Mouse (Mus musculus) MEL (cell line): ENCODE data around the gene Letm1.

ENCODE experiments used
- BHLHE40 ChIP-seq: IDR thresholded peaks from 2 replicates; pipeline ENCODE4 v1.6.1; 2012; ENCODE audit warnings: low read depth, mild to moderate bottlenecking, inconsistent platforms, low read length, improper control_type of control experiment, borderline replicate concordance
- CTCF ChIP-seq, 3 experiments: IDR thresholded peaks in 2 of 3; conservative IDR thresholded peaks in 1 of 3; 2 replicates each; pipeline ENCODE4 v1.5.1; 2011 to 2012; ENCODE audit warnings: low read length in 3 of 3, low read depth in 2 of 3, mild to moderate bottlenecking in 2 of 3, improper control_type of control experiment in 1 of 3, inconsistent platforms in 1 of 3, mixed read lengths in 1 of 3, moderate library complexity in 1 of 3; ENCODE audit not compliant: control insufficient read depth in 1 of 3, insufficient read depth in 1 of 3, poor library complexity in 1 of 3, severe bottlenecking in 1 of 3
- MXI1 ChIP-seq: IDR thresholded peaks from 2 replicates; pipeline ENCODE4 v1.6.1; 2011; ENCODE audit warnings: mild to moderate bottlenecking, low read depth, low read length, improper control_type of control experiment
- MYC ChIP-seq: IDR thresholded peaks from 2 replicates; pipeline ENCODE4 v1.6.1; 2011; ENCODE audit warnings: low read depth, mild to moderate bottlenecking, low read length, improper control_type of control experiment, moderate library complexity
- NELFE ChIP-seq: IDR thresholded peaks from 2 replicates; pipeline ENCODE4 v1.6.1; 2011; ENCODE audit warnings: low read depth, low read length, improper control_type of control experiment
- POLR2A ChIP-seq, 2 experiments: IDR thresholded peaks; 2 replicates each; pipeline ENCODE4 v1.6.1; 2011 to 2012; ENCODE audit warnings: low read length in 2 of 2, mild to moderate bottlenecking in 2 of 2, control low read depth in 1 of 2, improper control_type of control experiment in 1 of 2, low read depth in 1 of 2, moderate library complexity in 1 of 2; ENCODE audit not compliant: control insufficient read depth in 1 of 2, insufficient read depth in 1 of 2, poor library complexity in 1 of 2
- TCF12 ChIP-seq: IDR thresholded peaks from 2 replicates; pipeline ENCODE4 v1.6.1; 2014; ENCODE audit warnings: low read depth, mild to moderate bottlenecking, inconsistent platforms, low read length, improper control_type of control experiment, moderate library complexity

GRCm38 (mm10) chr5:33740548-33740947 is 42.1 kb downstream of the Letm1 start:
- TF ChIP-seq BHLHE40 (no peak), POLR2A (IDR thresholded peaks at IDR 0.05; ENCODE audit: control insufficient read depth in 1 of 2, insufficient read depth in 1 of 2, low read depth in 1 of 2, low read length in 2 of 2, poor library complexity in 1 of 2) (no peak), NELFE (no peak), CTCF (IDR thresholded peaks at IDR 0.05 in 2 of 3, conservative IDR thresholded peaks at IDR 0.05 in 1 of 3; ENCODE audit: control insufficient read depth in 1 of 3, insufficient read depth in 1 of 3, low read depth in 2 of 3, low read length in 3 of 3, poor library complexity in 1 of 3, severe bottlenecking in 1 of 3) (no peak), MYC (no peak), TCF12 (no peak), MXI1 (no peak)
